Mouse (Mus musculus): ENCODE data around the gene Gosr2. TPM values are rescaled to one million over a fixed set of nuclear protein-coding genes. Genes with fewer than 3 reads are reported as not detected.

The Gosr2 gene
- total and polyA plus RNA-seq, 3 experiments: 93.7 to 108 (median 107) TPM

- dilution Hi-C loops (cut with MboI; ENCODE audit: extremely low pct_ligation_motif_present, extremely low pct_unique_long_range_greater_than_20kb, low sequenced_read_pairs): no loop called here
- TF ChIP-seq TCF12 (IDR thresholded peaks at IDR 0.05; ENCODE audit: low read depth, low read length): no peak
- no peak for TF ChIP-seq MEF2A (IDR thresholded peaks at IDR 0.05; ENCODE audit: borderline replicate concordance, low read depth, low read length)
- no peak for TF ChIP-seq POLR2AphosphoS2 (IDR thresholded peaks at IDR 0.05; ENCODE audit: low read depth, low read length)
- TF ChIP-seq MAX (IDR thresholded peaks at IDR 0.05; ENCODE audit: low read length): no peak
- no peak for TF ChIP-seq CHD1 (IDR thresholded peaks at IDR 0.05; ENCODE audit: low read depth, low read length)
- no peak for TF ChIP-seq ZC3H11A (IDR thresholded peaks at IDR 0.05; ENCODE audit: low read depth, low read length)
- no peak for TF ChIP-seq RAD21 (IDR thresholded peaks at IDR 0.05; ENCODE audit: low read depth, low read length)
- no peaks in the 10 kb centered on the region for H3K36me3 ChIP-seq (replicated peaks in 1 of 2; ENCODE audit: control insufficient read depth in 1 of 2, insufficient read depth in 1 of 2, low read length in 1 of 2)
These were observed 14.3 kb upstream of the Gosr2 start for GRCm38 (mm10) chr11:103711851-103712587.

GRCm38 (mm10) chr11:103709982-103710381, 12.3 kb upstream of the Gosr2 start:
- H3K27me3 ChIP-seq (replicated peaks): peaks cover 42% of the 10 kb centered on the region
- H3K36me3 ChIP-seq (replicated peaks in 1 of 2; ENCODE audit: control insufficient read depth in 1 of 2, insufficient read depth in 1 of 2, low read length in 1 of 2): no peaks in the 10 kb centered on the region
- no peaks in the 10 kb centered on the region for H3K79me2 ChIP-seq (replicated peaks; ENCODE audit: control insufficient read depth, extremely low read depth, insufficient read depth, poor library complexity, severe bottlenecking)
- peaks cover 3% of the 10 kb centered on the region for H3K9me3 ChIP-seq (replicated peaks; ENCODE audit: low read length)
- in situ Hi-C loops (cut with MboI; ENCODE audit: low pct_ligation_motif_present, low pct_unique_long_range_greater_than_20kb, low sequenced_read_pairs): loop anchor here (5.0 kb wide), 1 partner anchor 37 kb away; the partner anchor contains the start of gene Wnt9b
- TF ChIP-seq MXI1 (IDR thresholded peaks at IDR 0.05; ENCODE audit: low read depth, low read length) (no peak), KAT2A (IDR thresholded peaks at IDR 0.05; ENCODE audit: insufficient replicate concordance, low read length) (no peak), HCFC1 (IDR thresholded peaks at IDR 0.05; ENCODE audit: low read depth, low read length) (no peak)
- H3K9ac ChIP-seq (ENCODE audit: insufficient read depth, low read depth): no peak overlapping the region
- H3K27ac ChIP-seq (ENCODE audit: insufficient read depth, low read depth): no peak overlapping the region
- H3K4me3 ChIP-seq (replicated peaks in 1 of 3; ENCODE audit: low read depth in 2 of 3, low read length in 2 of 3, poor library complexity in 1 of 3): no peak overlapping the region
- dilution Hi-C loops (cut with MboI; ENCODE audit: extremely low pct_ligation_motif_present, extremely low pct_unique_long_range_greater_than_20kb, low sequenced_read_pairs): no loop called here
- DNase-seq (ENCODE audit: extremely low read depth): no peak
- no peaks in the 10 kb centered on the region for H3K4me1 ChIP-seq (ENCODE audit: control insufficient read depth in 1 of 2, insufficient read depth in 2 of 2)
- no peak overlapping the region for H3K4me2 ChIP-seq (ENCODE audit: insufficient read depth, low read depth, poor library complexity, severe bottlenecking)

More at GRCm38 (mm10) chr11:103711851-103712587, 14.3 kb upstream of the Gosr2 start:
- Histone ChIP-seq H3K27ac (ENCODE audit: insufficient read depth, low read depth) (no peak overlapping the region), H3K9me3 (replicated peaks; ENCODE audit: low read length) (peaks cover 3% of the 10 kb centered on the region), H3K9ac (ENCODE audit: insufficient read depth, low read depth) (no peak overlapping the region), H3K4me2 (ENCODE audit: insufficient read depth, low read depth, poor library complexity, severe bottlenecking) (no peak overlapping the region), H3K4me1 (ENCODE audit: control insufficient read depth in 1 of 2, insufficient read depth in 2 of 2) (peaks cover under 1% of the 10 kb centered on the region in 2 experiments; a peak in 3 of 4 replicates), H3K4me3 (replicated peaks in 1 of 3; ENCODE audit: low read depth in 2 of 3, low read length in 2 of 3, poor library complexity in 1 of 3) (no peak overlapping the region), H3K27me3 (replicated peaks) (peaks cover 58% of the 10 kb centered on the region), H3K79me2 (replicated peaks; ENCODE audit: control insufficient read depth, extremely low read depth, insufficient read depth, poor library complexity, severe bottlenecking) (no peaks in the 10 kb centered on the region)
- in situ Hi-C loops (cut with MboI; ENCODE audit: low pct_ligation_motif_present, low pct_unique_long_range_greater_than_20kb, low sequenced_read_pairs): loop anchor here (5.0 kb wide), 1 partner anchor 35 kb away; the partner anchor contains the start of gene Wnt9b
- DNase-seq (ENCODE audit: extremely low read depth): no peak

GRCm38 (mm10) chr11:103707005-103707404, 9.3 kb upstream of the Gosr2 start:
- no peak overlapping the region for H3K4me3 ChIP-seq (replicated peaks in 1 of 3; ENCODE audit: low read depth in 2 of 3, low read length in 2 of 3, poor library complexity in 1 of 3)
- H3K4me2 ChIP-seq (ENCODE audit: insufficient read depth, low read depth, poor library complexity, severe bottlenecking): no peak overlapping the region
- no peak for DNase-seq (ENCODE audit: extremely low read depth)
- peaks cover 19% of the 10 kb centered on the region for H3K27me3 ChIP-seq (replicated peaks)
- peaks cover 0 to under 1% of the 10 kb centered on the region in 2 experiments; a peak in 1 of 4 replicates for H3K4me1 ChIP-seq (ENCODE audit: control insufficient read depth in 1 of 2, insufficient read depth in 2 of 2)
- in situ Hi-C loops (cut with MboI; ENCODE audit: low pct_ligation_motif_present, low pct_unique_long_range_greater_than_20kb, low sequenced_read_pairs): no loop called here
- no peaks in the 10 kb centered on the region for H3K79me2 ChIP-seq (replicated peaks; ENCODE audit: control insufficient read depth, extremely low read depth, insufficient read depth, poor library complexity, severe bottlenecking)
- dilution Hi-C loops (cut with MboI; ENCODE audit: extremely low pct_ligation_motif_present, extremely low pct_unique_long_range_greater_than_20kb, low sequenced_read_pairs): no loop called here
- no peak overlapping the region for H3K9ac ChIP-seq (ENCODE audit: insufficient read depth, low read depth)
- no peaks in the 10 kb centered on the region for H3K9me3 ChIP-seq (replicated peaks; ENCODE audit: low read length)
- TF ChIP-seq ETS1 (conservative IDR thresholded peaks at IDR 0.05; ENCODE audit: low read depth, low read length) (no peak), ZKSCAN1 (IDR thresholded peaks at IDR 0.05; ENCODE audit: borderline replicate concordance, low read depth, low read length) (no peak), MAFK (IDR thresholded peaks at IDR 0.05; ENCODE audit: insufficient replicate concordance, low read length) (no peak), SMC3 (IDR thresholded peaks at IDR 0.05; ENCODE audit: low read depth, low read length) (no peak), ELF1 (IDR thresholded peaks at IDR 0.05; ENCODE audit: low read depth, low read length) (no peak), NRF1 (IDR thresholded peaks at IDR 0.05; ENCODE audit: low read depth, low read length) (no peak), TCF12 (IDR thresholded peaks at IDR 0.05; ENCODE audit: low read depth, low read length) (no peak), EP300 (IDR thresholded peaks at IDR 0.05; ENCODE audit: low read length) (no peak), SIN3A (IDR thresholded peaks at IDR 0.05; ENCODE audit: low read length) (no peak), MYC (IDR thresholded peaks at IDR 0.05; ENCODE audit: low read depth, low read length) (no peak), MAZ (IDR thresholded peaks at IDR 0.05; ENCODE audit: low read depth, low read length) (no peak), ZMIZ1 (IDR thresholded peaks at IDR 0.05; ENCODE audit: low read depth, low read length) (no peak), TBP (conservative IDR thresholded peaks at IDR 0.05; ENCODE audit: low read depth, low read length) (no peak), RCOR1 (conservative IDR thresholded peaks at IDR 0.05; ENCODE audit: low read depth, low read length) (no peak), NELFE (IDR thresholded peaks at IDR 0.05; ENCODE audit: low read depth, low read length) (no peak)
- no peak overlapping the region for H3K27ac ChIP-seq (ENCODE audit: insufficient read depth, low read depth)
- peaks cover 0 to 15% of the 10 kb centered on the region in 2 experiments for H3K36me3 ChIP-seq (replicated peaks in 1 of 2; ENCODE audit: control insufficient read depth in 1 of 2, insufficient read depth in 1 of 2, low read length in 1 of 2)

Measured in CH12.LX (cell line).